Comparison of ENCODE assay signal across 11 mouse cellular contexts in the genomic region with DNA sequence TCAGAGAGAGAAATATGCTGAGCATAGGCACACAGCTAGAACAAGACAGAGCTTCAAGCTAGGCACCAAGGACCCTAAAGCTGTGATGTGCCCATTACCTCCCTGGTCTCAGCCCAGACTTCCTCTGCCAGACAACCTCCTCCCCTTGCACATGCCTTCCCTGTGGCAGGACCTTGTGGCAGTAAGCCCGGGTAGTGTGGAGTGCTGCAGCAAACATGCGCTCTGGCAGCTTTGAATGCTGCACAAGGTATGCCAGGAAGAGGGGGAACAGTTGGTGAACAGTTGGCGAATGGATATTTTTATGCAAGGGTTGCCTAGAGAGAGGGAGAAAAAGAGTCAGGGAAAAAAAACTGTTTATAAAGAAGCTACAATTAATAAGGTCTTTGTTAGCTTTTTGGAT.
DNase-seq lines count a peak whose midpoint lies in the region; ATAC-seq lines count a peak whose summit lies in the region.
"Had no signal": no experiment of that assay in that cellular context is flagged by ENCODE, and none has a peak within 500 bp of the region (broad histone marks: within the 10 kb centered on the region; RNA-seq: fewer than 3 reads in every experiment).

No protein-coding gene starts in this region.

- no peaks in the 10 kb centered on the region for H3K27me3 ChIP-seq in forebrain, embryonic 13.5 days
- no peaks in the 10 kb centered on the region for H3K27me3 ChIP-seq in forebrain, embryonic 11.5 days (ENCODE audit: control insufficient read depth, insufficient read depth, low read length)
- no peaks in the 10 kb centered on the region for H3K27me3 ChIP-seq in heart, embryonic 12.5 days (replicated peaks)

- H3K4me1 ChIP-seq in forebrain, embryonic 13.5 days = peaks cover 15% of the 10 kb centered on the region
- no peaks in the 10 kb centered on the region for H3K4me1 ChIP-seq in forebrain, embryonic 11.5 days (replicated peaks; ENCODE audit: control insufficient read depth, insufficient read depth, low read length)
- H3K4me1 ChIP-seq in heart, embryonic 12.5 days (replicated peaks) = no peaks in the 10 kb centered on the region

- H3K4me2 ChIP-seq in forebrain, embryonic 13.5 days = no peak overlapping the region
- no peak overlapping the region for H3K4me2 ChIP-seq in forebrain, embryonic 11.5 days (ENCODE audit: low read depth, low read length, severe bottlenecking)
- no peak overlapping the region for H3K4me2 ChIP-seq in heart, embryonic 12.5 days

- H3K36me3 ChIP-seq in forebrain, embryonic 13.5 days (ENCODE audit: poor library complexity, severe bottlenecking) = no peaks in the 10 kb centered on the region
- H3K36me3 ChIP-seq in forebrain, embryonic 11.5 days (ENCODE audit: control insufficient read depth, insufficient read depth, low read length) = no peaks in the 10 kb centered on the region
- no peaks in the 10 kb centered on the region for H3K36me3 ChIP-seq in heart, embryonic 12.5 days

- H3K27ac ChIP-seq in forebrain, embryonic 13.5 days = peak overlapping the region; percentile 58
- H3K27ac ChIP-seq in forebrain, embryonic 11.5 days (ENCODE audit: low read depth, low read length) = no peak overlapping the region
- H3K27ac ChIP-seq in heart, embryonic 12.5 days (ENCODE audit: poor library complexity, severe bottlenecking) = no peak overlapping the region

- peak; percentile 94 for ATAC-seq in forebrain, embryonic 13.5 days
- ATAC-seq in forebrain, embryonic 11.5 days (replicated peaks; ENCODE audit: low FRiP score) = no peak
- no peak for ATAC-seq in heart, embryonic 12.5 days (ENCODE audit: insufficient number of reproducible peaks, low FRiP score)
- ATAC-seq: liver, postnatal 0 days had no signal

- H3K9ac ChIP-seq in forebrain, embryonic 13.5 days = no peak overlapping the region
- H3K9ac ChIP-seq in forebrain, embryonic 11.5 days (ENCODE audit: low read length) = no peak overlapping the region
- H3K9ac ChIP-seq in heart, embryonic 12.5 days = no peak overlapping the region
- H3K9ac ChIP-seq: liver, postnatal 0 days had no signal

- no peaks in the 10 kb centered on the region for H3K9me3 ChIP-seq in forebrain, embryonic 13.5 days (replicated peaks)
- H3K9me3 ChIP-seq in forebrain, embryonic 11.5 days (ENCODE audit: control insufficient read depth, low read length) = no peaks in the 10 kb centered on the region
- no peaks in the 10 kb centered on the region for H3K9me3 ChIP-seq in heart, embryonic 12.5 days (replicated peaks)

- 21% methylated on average over 3 of the region's 3 CpGs for WGBS in forebrain, embryonic 13.5 days
- 56% methylated on average over 3 of the region's 3 CpGs for WGBS in forebrain, embryonic 11.5 days
- 73% methylated on average over 3 of the region's 3 CpGs for WGBS in heart, embryonic 12.5 days

- DNase-seq in forebrain, embryonic 11.5 days (ENCODE audit: low spot score) = no peak
- peak; percentile 82 to 86 for DNase-seq in cerebellum, postnatal 25 days
- DNase-seq in layer of hippocampus, adult 9-11 months = peak; percentile 91
- peak; percentile 66 to 69 for DNase-seq in right cerebral cortex, adult 2 months (ENCODE audit: low spot score in 2 of 2)
- DNase-seq in gastrocnemius, postnatal 25 days = no peak
- no peak for DNase-seq in c-Kit-positive CD71-positive TER-119-positive erythroid progenitor cells, embryonic 14.5 days (ENCODE audit: low spot score)
- DNase-seq: kidney, postnatal 25 days; liver, postnatal 0 days had no signal

- H3K4me3 ChIP-seq in forebrain, embryonic 13.5 days = no peak overlapping the region
- no peak overlapping the region for H3K4me3 ChIP-seq in forebrain, embryonic 11.5 days (ENCODE audit: low read depth, low read length)
- H3K4me3 ChIP-seq in heart, embryonic 12.5 days = no peak overlapping the region
- H3K4me3 ChIP-seq: erythroblast, embryonic 14.5 days had no signal

Comparison
In these comparisons a context has a peak if more than half of its experiments do, and no peak if none do; other contexts are left out.
1. DNase-seq: peak in cerebellum, postnatal 25 days (2 of 2), layer of hippocampus, adult 9-11 months (single experiment) and right cerebral cortex, adult 2 months (2 of 2); none in forebrain, embryonic 11.5 days (single experiment), gastrocnemius, postnatal 25 days (single experiment) and c-Kit-positive CD71-positive TER-119-positive erythroid progenitor cells, embryonic 14.5 days (single experiment).